Mouse (Mus musculus) CH12.LX (cell line): ENCODE data around the gene Rassf2. TPM values are rescaled to one million over a fixed set of nuclear protein-coding genes. Genes with fewer than 3 reads are reported as not detected.

ENCODE experiments used
- DNase-seq: peaks from one replicate; pipeline ENCODE4 v3.0.0-alpha.2; 2013; ENCODE audit errors: extremely low read depth
- H3K27ac ChIP-seq: 2 replicates; pipeline ENCODE4 v1.5.1; 2012; ENCODE audit warnings: low read depth, mild to moderate bottlenecking, control low read depth, moderate library complexity; ENCODE audit not compliant: insufficient read depth
- H3K27me3 ChIP-seq: replicated peaks from 2 replicates; pipeline ENCODE3; 2012; ENCODE audit warnings: inconsistent platforms
- H3K36me3 ChIP-seq, 2 experiments: replicated peaks in 1 of 2; 2 replicates each; pipeline versions ENCODE3 to v1.6.1; 2012; ENCODE audit warnings: inconsistent platforms in 1 of 2, low read length in 1 of 2, mild to moderate bottlenecking in 1 of 2, mixed read lengths in 1 of 2, moderate library complexity in 1 of 2; ENCODE audit not compliant: control insufficient read depth in 1 of 2, insufficient read depth in 1 of 2
- H3K4me1 ChIP-seq, 2 experiments: 2 replicates each; pipeline ENCODE4 v1.6.1; 2012; ENCODE audit warnings: inconsistent platforms in 1 of 2, moderate library complexity in 1 of 2; ENCODE audit not compliant: insufficient read depth in 2 of 2, control insufficient read depth in 1 of 2
- H3K4me2 ChIP-seq: 2 replicates; pipeline ENCODE4 v1.6.1; 2012; ENCODE audit warnings: low read depth, mild to moderate bottlenecking, control low read depth; ENCODE audit not compliant: poor library complexity, insufficient read depth, severe bottlenecking
- H3K4me3 ChIP-seq, 3 experiments: fragments of 150-350 bp in 1 of 3; sonication (generic) in 1 of 3; replicated peaks in 1 of 3; 2 replicates each; pipeline versions ENCODE3 to v1.5.1; 2011 to 2012; ENCODE audit warnings: low read depth in 2 of 3, low read length in 2 of 3, mild to moderate bottlenecking in 2 of 3, moderate library complexity in 2 of 3, control low read depth in 1 of 3, improper control_type of control experiment in 1 of 3, inconsistent platforms in 1 of 3, mixed read lengths in 1 of 3; ENCODE audit not compliant: poor library complexity in 1 of 3
- H3K79me2 ChIP-seq: replicated peaks from 2 replicates; pipeline ENCODE4 v1.6.1; 2012; ENCODE audit warnings: mild to moderate bottlenecking, moderate library complexity; ENCODE audit not compliant: control insufficient read depth, poor library complexity, insufficient read depth, severe bottlenecking; ENCODE audit errors: extremely low read depth
- H3K9ac ChIP-seq: 2 replicates; pipeline ENCODE4 v1.6.1; 2012; ENCODE audit warnings: low read depth, mild to moderate bottlenecking, control low read depth, moderate library complexity; ENCODE audit not compliant: insufficient read depth
- H3K9me3 ChIP-seq: replicated peaks from 2 replicates; pipeline ENCODE3; 2012; ENCODE audit warnings: low read length, inconsistent platforms, mixed read lengths
- ELF1 ChIP-seq: IDR thresholded peaks from 2 replicates; pipeline ENCODE4 v1.6.1; 2014; ENCODE audit warnings: low read depth, mild to moderate bottlenecking, inconsistent platforms, low read length, improper control_type of control experiment
- ETS1 ChIP-seq: conservative IDR thresholded peaks from 2 replicates; pipeline ENCODE4 v1.6.1; 2012; ENCODE audit warnings: low read depth, mild to moderate bottlenecking, inconsistent platforms, low read length, improper control_type of control experiment, moderate library complexity
- GABPA ChIP-seq: IDR thresholded peaks from 2 replicates; pipeline ENCODE4 v1.6.1; 2012; ENCODE audit warnings: low read depth, low read length, improper control_type of control experiment, inconsistent platforms; ENCODE audit not compliant: insufficient replicate concordance
- HCFC1 ChIP-seq: IDR thresholded peaks from 2 replicates; pipeline ENCODE4 v1.6.1; 2012; ENCODE audit warnings: low read depth, mild to moderate bottlenecking, inconsistent platforms, low read length, improper control_type of control experiment
- KAT2A ChIP-seq: IDR thresholded peaks from 2 replicates; pipeline ENCODE4 v1.6.1; 2012; ENCODE audit warnings: low read length, improper control_type of control experiment, inconsistent platforms; ENCODE audit not compliant: insufficient replicate concordance
- MAX ChIP-seq: IDR thresholded peaks from 2 replicates; pipeline ENCODE4 v1.6.1; 2011; ENCODE audit warnings: low read length, improper control_type of control experiment
- MEF2A ChIP-seq: IDR thresholded peaks from 2 replicates; pipeline ENCODE4 v1.6.1; 2014; ENCODE audit warnings: low read depth, mild to moderate bottlenecking, inconsistent platforms, low read length, improper control_type of control experiment, borderline replicate concordance
- MXI1 ChIP-seq: IDR thresholded peaks from 2 replicates; pipeline ENCODE4 v1.6.1; 2011; ENCODE audit warnings: mild to moderate bottlenecking, low read depth, low read length, improper control_type of control experiment
- MYC ChIP-seq: IDR thresholded peaks from 2 replicates; pipeline ENCODE4 v1.6.1; 2011; ENCODE audit warnings: low read depth, mild to moderate bottlenecking, improper control_type of control experiment, low read length
- NELFE ChIP-seq: IDR thresholded peaks from 2 replicates; pipeline ENCODE4 v1.6.1; 2011; ENCODE audit warnings: low read depth, low read length, improper control_type of control experiment
- NRF1 ChIP-seq: IDR thresholded peaks from 2 replicates; pipeline ENCODE4 v1.6.1; 2014; ENCODE audit warnings: low read depth, mild to moderate bottlenecking, inconsistent platforms, low read length, improper control_type of control experiment, moderate library complexity
- PAX5 ChIP-seq: IDR thresholded peaks from 2 replicates; pipeline ENCODE4 v1.6.1; 2012; ENCODE audit warnings: low read length, inconsistent platforms, mixed read lengths
- POLR2AphosphoS2 ChIP-seq: IDR thresholded peaks from 2 replicates; pipeline ENCODE4 v1.6.1; 2011; ENCODE audit warnings: low read depth, low read length, improper control_type of control experiment
- RAD21 ChIP-seq: IDR thresholded peaks from 2 replicates; pipeline ENCODE4 v1.6.1; 2011; ENCODE audit warnings: low read depth, mild to moderate bottlenecking, low read length, improper control_type of control experiment, moderate library complexity
- SIN3A ChIP-seq: IDR thresholded peaks from 2 replicates; pipeline ENCODE4 v1.6.1; 2012; ENCODE audit warnings: low read length, improper control_type of control experiment, inconsistent platforms
- SMC3 ChIP-seq: IDR thresholded peaks from 2 replicates; pipeline ENCODE4 v1.6.1; 2011; ENCODE audit warnings: low read depth, low read length, improper control_type of control experiment
- TBP ChIP-seq: conservative IDR thresholded peaks from 2 replicates; pipeline ENCODE4 v1.6.1; 2011; ENCODE audit warnings: low read depth, low read length, improper control_type of control experiment
- TCF12 ChIP-seq: IDR thresholded peaks from 2 replicates; pipeline ENCODE4 v1.6.1; 2014; ENCODE audit warnings: low read depth, mild to moderate bottlenecking, inconsistent platforms, low read length, improper control_type of control experiment
- UBTF ChIP-seq: IDR thresholded peaks from 2 replicates; pipeline ENCODE4 v1.6.1; 2012; ENCODE audit warnings: low read depth, mild to moderate bottlenecking, inconsistent platforms, low read length, improper control_type of control experiment, moderate library complexity
- USF1 ChIP-seq: IDR thresholded peaks from 2 replicates; pipeline ENCODE4 v1.6.1; 2014; ENCODE audit warnings: low read depth, mild to moderate bottlenecking, inconsistent platforms, low read length, improper control_type of control experiment
- ZC3H11A ChIP-seq: IDR thresholded peaks from 2 replicates; pipeline ENCODE4 v1.6.1; 2012; ENCODE audit warnings: low read depth, mild to moderate bottlenecking, inconsistent platforms, low read length, improper control_type of control experiment
- ZKSCAN1 ChIP-seq: IDR thresholded peaks from 2 replicates; pipeline ENCODE4 v1.6.1; 2012; ENCODE audit warnings: low read depth, inconsistent platforms, low read length, improper control_type of control experiment, borderline replicate concordance
- ZNF384 ChIP-seq: IDR thresholded peaks from 2 replicates; pipeline ENCODE4 v1.6.1; 2012; ENCODE audit warnings: low read depth, low read length, improper control_type of control experiment, inconsistent platforms
- dilution Hi-C: fragments of 300-500 bp; cut with MboI; formaldehyde crosslinking; loops from 2 replicates; pipeline ENCODE4 v1.14.3; 2020; ENCODE audit warnings: low sequenced_read_pairs; ENCODE audit not compliant: extremely low pct_unique_long_range_greater_than_20kb, extremely low pct_ligation_motif_present
- in situ Hi-C: fragments of 300-500 bp; cut with MboI; formaldehyde crosslinking; loops from 3 replicates; pipeline ENCODE4 v1.14.3; 2019; ENCODE audit warnings: low sequenced_read_pairs, low pct_ligation_motif_present, low pct_unique_long_range_greater_than_20kb, mixed read lengths
- polyA plus RNA-seq: library from polyadenylated mRNA; unstranded; fragments of >175 nt; gene quantifications from 2 replicates; pipeline ENCODE4 v1.2.1, GENCODE M21; 2012; ENCODE audit warnings: low read depth; ENCODE audit not compliant: insufficient read length
- total RNA-seq, 2 experiments: library from RNA; depleted of rRNA; stranded (reverse); fragments of 300-350 nt in 1 of 2; fragments of >200 nt in 1 of 2; gene quantifications; 2 replicates each; pipeline ENCODE4 v1.2.3; 2012 to 2014

Gene Rassf2
- total and polyA plus RNA-seq, 3 experiments, result 33.8 to 61.5 (median 45.3) TPM

- H3K9ac ChIP-seq, result no peak overlapping the region
- in situ Hi-C loops (no loop called here), dilution Hi-C loops (no loop called here)
- no peaks in the 10 kb centered on the region for H3K9me3 ChIP-seq
- TF ChIP-seq ETS1 (no peak), KAT2A (no peak), MAX (no peak), RAD21 (no peak), PAX5 (no peak), NRF1 (no peak)
- H3K4me3 ChIP-seq, result no peak overlapping the region
- no peaks in the 10 kb centered on the region; the same call in 1 of the 2 replicates for H3K79me2 ChIP-seq
- no peak overlapping the region for H3K4me2 ChIP-seq
- H3K4me1 ChIP-seq, result peaks cover 19 to 73% of the 10 kb centered on the region in 2 experiments
- H3K36me3 ChIP-seq, result peaks cover 71 to 88% of the 10 kb centered on the region in 2 experiments
- no peaks in the 10 kb centered on the region for H3K27me3 ChIP-seq
- no peak overlapping the region for H3K27ac ChIP-seq
- no peak for DNase-seq
Measured at GRCm38 (mm10) chr2:131996369-131996768, 33.7 kb downstream of the Rassf2 start.

GRCm38 (mm10) chr2:131995742-131996141, 34.3 kb downstream of the Rassf2 start:
- DNase-seq, result no peak
- Histone ChIP-seq H3K27ac (no peak overlapping the region), H3K9me3 (no peaks in the 10 kb centered on the region), H3K4me3 (no peak overlapping the region), H3K27me3 (no peaks in the 10 kb centered on the region), H3K9ac (no peak overlapping the region), H3K4me1 (peaks cover 19 to 73% of the 10 kb centered on the region in 2 experiments), H3K79me2 (no peaks in the 10 kb centered on the region; the same call in 1 of the 2 replicates), H3K4me2 (no peak overlapping the region), H3K36me3 (peaks cover 68 to 89% of the 10 kb centered on the region in 2 experiments)
- in situ Hi-C loops, result no loop called here
- TF ChIP-seq PAX5 (no peak), HCFC1 (no peak), GABPA (no peak), TCF12 (no peak), ETS1 (no peak), SIN3A (no peak), POLR2AphosphoS2 (no peak), RAD21 (no peak), USF1 (no peak), TBP (no peak), ZNF384 (no peak)
- dilution Hi-C loops, result no loop called here

- H3K4me3 ChIP-seq, result no peak overlapping the region
- no peak for TF ChIP-seq SMC3
- no peak for TF ChIP-seq KAT2A
- TF ChIP-seq MEF2A, result no peak
- TF ChIP-seq PAX5, result no peak
- TF ChIP-seq NELFE, result no peak
- TF ChIP-seq UBTF, result no peak
- no peak for TF ChIP-seq ELF1
- TF ChIP-seq MXI1, result no peak
- TF ChIP-seq MYC, result no peak
- TF ChIP-seq ZC3H11A, result no peak
- no peak for TF ChIP-seq POLR2AphosphoS2
- TF ChIP-seq TBP, result no peak
- TF ChIP-seq ZKSCAN1, result no peak
- no peak for TF ChIP-seq GABPA
- no peak overlapping the region for H3K4me2 ChIP-seq
- peaks cover 19 to 70% of the 10 kb centered on the region in 2 experiments for H3K4me1 ChIP-seq
- no peaks in the 10 kb centered on the region for H3K27me3 ChIP-seq
- H3K79me2 ChIP-seq, result no peaks in the 10 kb centered on the region; the same call in 1 of the 2 replicates
- in situ Hi-C loops, result no loop called here
- no peak overlapping the region for H3K9ac ChIP-seq
- DNase-seq, result no peak
- no peaks in the 10 kb centered on the region for H3K9me3 ChIP-seq
- no peak overlapping the region; the same call in 1 of the 2 replicates for H3K27ac ChIP-seq
- H3K36me3 ChIP-seq, result peaks cover 61 to 90% of the 10 kb centered on the region in 2 experiments
- dilution Hi-C loops, result no loop called here
Measured at GRCm38 (mm10) chr2:131994971-131995370, 35.1 kb downstream of the Rassf2 start.
